Comparison of ENCODE assay signal across 21 mouse cellular contexts in the genomic region with DNA sequence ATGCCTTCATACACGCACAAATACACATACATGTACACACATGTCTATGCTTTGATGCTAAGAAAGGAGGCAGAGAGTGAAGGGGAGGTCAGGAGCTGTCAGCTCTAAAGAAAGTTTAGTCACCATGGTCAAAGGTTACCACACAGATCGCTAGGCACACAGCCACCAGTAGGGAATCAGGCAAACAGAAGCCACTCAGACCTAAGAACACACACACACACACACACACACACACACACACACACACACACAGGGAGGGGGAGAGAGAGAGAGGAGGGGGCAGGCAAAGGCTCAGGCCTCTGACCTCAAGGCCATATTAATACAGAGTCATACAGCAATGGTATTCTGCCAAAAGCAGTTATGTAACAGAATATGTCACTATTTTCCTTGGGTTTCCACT.
DNase-seq lines count a peak whose midpoint lies in the region; ATAC-seq lines count a peak whose summit lies in the region.
"Had no signal": no experiment of that assay in that cellular context is flagged by ENCODE, and none has a peak within 500 bp of the region (broad histone marks: within the 10 kb centered on the region; RNA-seq: fewer than 3 reads in every experiment).

No protein-coding gene starts in this region.

- H3K27ac ChIP-seq in kidney, embryonic 16.5 days (ENCODE audit: low read length), result no peak overlapping the region
- H3K27ac ChIP-seq in hindbrain, embryonic 10.5 days, result no peak overlapping the region
- H3K27ac ChIP-seq: embryonic facial prominence, embryonic 15.5 days; hindbrain, postnatal 0 days; limb, embryonic 10.5 days; liver, embryonic 13.5 days; macrophage; neural tube, embryonic 13.5 days had no signal

- H3K36me3 ChIP-seq in kidney, embryonic 16.5 days (ENCODE audit: insufficient read depth, low read length), result no peaks in the 10 kb centered on the region
- H3K36me3 ChIP-seq in hindbrain, embryonic 10.5 days, result no peaks in the 10 kb centered on the region
- H3K36me3 ChIP-seq: embryonic facial prominence, embryonic 15.5 days; limb, embryonic 10.5 days; liver, embryonic 13.5 days; neural tube, embryonic 13.5 days had no signal

- no peak overlapping the region for H3K4me2 ChIP-seq in kidney, embryonic 16.5 days (replicated peaks; ENCODE audit: low read depth, low read length)
- H3K4me2 ChIP-seq: embryonic facial prominence, embryonic 15.5 days; heart, embryonic 11.5 days; liver, embryonic 13.5 days; neural tube, embryonic 13.5 days had no signal

- no peaks in the 10 kb centered on the region for H3K4me1 ChIP-seq in kidney, embryonic 16.5 days (ENCODE audit: insufficient read depth, low read length)
- no peaks in the 10 kb centered on the region for H3K4me1 ChIP-seq in hindbrain, embryonic 10.5 days (replicated peaks)
- H3K4me1 ChIP-seq: embryonic facial prominence, embryonic 15.5 days; limb, embryonic 10.5 days; liver, embryonic 13.5 days; neural tube, embryonic 13.5 days had no signal

- ATAC-seq in kidney, embryonic 16.5 days (ENCODE audit: low FRiP score, low TSS enrichment), result no peak
- ATAC-seq: forebrain, embryonic 14.5 days; hindbrain, postnatal 0 days; intestine, embryonic 16.5 days; lung, postnatal 0 days; midbrain, embryonic 16.5 days had no signal

- WGBS in kidney, embryonic 16.5 days, result 69% methylated on average over 2 of the region's 2 CpGs
- 71% methylated on average over 2 of the region's 2 CpGs for WGBS in hindbrain, embryonic 10.5 days

- no peaks in the 10 kb centered on the region for H3K9me3 ChIP-seq in kidney, embryonic 16.5 days (ENCODE audit: low read length)
- no peaks in the 10 kb centered on the region for H3K9me3 ChIP-seq in hindbrain, embryonic 10.5 days
- H3K9me3 ChIP-seq: embryonic facial prominence, embryonic 15.5 days; limb, embryonic 10.5 days; neural tube, embryonic 13.5 days had no signal

- peak; percentile 24 for DNase-seq in kidney, postnatal 10 days
- DNase-seq in adrenal gland, adult (ENCODE audit: inconsistent age in 2 of 2, low spot score in 1 of 2), result peak; percentile 58 to 89
- peak; percentile 72 for DNase-seq in adrenal gland, postnatal 10 days
- DNase-seq in kidney, postnatal 36 days, result peak; percentile 52 to 58
- DNase-seq in hindbrain, embryonic 10.5 days (ENCODE audit: low spot score), result no peak
- DNase-seq in heart, adult 9 months (ENCODE audit: low spot score in 2 of 2), result no peak
- DNase-seq: cerebellum, adult 9-10 months; liver, embryonic 13.5 days; thymus, postnatal 4 days had no signal

- no peak overlapping the region for H3K9ac ChIP-seq in kidney, embryonic 16.5 days (replicated peaks; ENCODE audit: low read length)
- H3K9ac ChIP-seq: embryonic facial prominence, embryonic 15.5 days; liver, embryonic 13.5 days; neural tube, embryonic 13.5 days had no signal

- no peaks in the 10 kb centered on the region for H3K27me3 ChIP-seq in kidney, embryonic 16.5 days (ENCODE audit: insufficient read depth, low read length)
- no peaks in the 10 kb centered on the region for H3K27me3 ChIP-seq in hindbrain, embryonic 10.5 days (ENCODE audit: insufficient read depth, poor library complexity, severe bottlenecking)
- H3K27me3 ChIP-seq: embryonic facial prominence, embryonic 15.5 days; liver, embryonic 13.5 days; neural tube, embryonic 13.5 days had no signal

- H3K4me3 ChIP-seq in kidney, embryonic 16.5 days (ENCODE audit: low read length), result no peak overlapping the region
- no peak overlapping the region for H3K4me3 ChIP-seq in hindbrain, embryonic 10.5 days
- H3K4me3 ChIP-seq: embryonic facial prominence, embryonic 15.5 days; limb, embryonic 10.5 days; liver, embryonic 13.5 days; myocyte; neural tube, embryonic 13.5 days had no signal

Comparison
In these comparisons a context has a peak if more than half of its experiments do, and no peak if none do; other contexts are left out.
1. DNase-seq: peak in kidney, postnatal 10 days (single experiment), adrenal gland, adult (2 of 2), adrenal gland, postnatal 10 days (single experiment) and kidney, postnatal 36 days (2 of 2); none in hindbrain, embryonic 10.5 days (single experiment) and heart, adult 9 months (0 of 2).